Mouse (Mus musculus) heart, embryonic 10.5 days (tissue): ENCODE measurements at regions not wholly inside any gene's neighbourhood (a gene's known extent, or its start where the extent isn't known, plus 50 kb on each side); places are given as distances from the start of the nearest gene placed in this dataset.
A peak's percentile ranks its signal among the peaks of the same experiment; 100 is the strongest.

Source experiments
- DNase-seq: peaks from one replicate; pipeline ENCODE4 v3.0.0-alpha.2; 2017; ENCODE audit warnings: low spot score
- H3K27ac ChIP-seq: fragments of 300-500 bp; sonication (generic); 2 replicates; pipeline ENCODE4 v1.5.1; 2016; ENCODE audit warnings: mild to moderate bottlenecking
- H3K27me3 ChIP-seq: fragments of 300-500 bp; sonication (generic); 2 replicates; pipeline ENCODE4 v1.6.1; 2016; ENCODE audit warnings: mild to moderate bottlenecking; ENCODE audit not compliant: poor library complexity, insufficient read depth, severe bottlenecking
- H3K36me3 ChIP-seq: fragments of 300-500 bp; sonication (generic); 2 replicates; pipeline ENCODE4 v1.6.1; 2016; ENCODE audit warnings: mild to moderate bottlenecking, moderate library complexity
- H3K4me1 ChIP-seq: fragments of 300-500 bp; sonication (generic); 2 replicates; pipeline ENCODE4 v1.6.1; 2016; ENCODE audit warnings: mild to moderate bottlenecking
- H3K4me3 ChIP-seq: fragments of 300-500 bp; sonication (generic); 2 replicates; pipeline ENCODE4 v1.5.1; 2016; ENCODE audit warnings: mild to moderate bottlenecking, moderate library complexity
- H3K9me3 ChIP-seq: fragments of 300-500 bp; sonication (generic); 2 replicates; pipeline ENCODE4 v1.6.1; 2016; ENCODE audit warnings: mild to moderate bottlenecking, moderate library complexity
- WGBS: fragments of 180-500 bp; shearing (Covaris S2); methylation state at CpG from one replicate; pipeline ENCODE4 v1.1.7; 2016; 5-methylcytosine and 5-hydroxymethylcytosine counted together

GRCm38 (mm10) chr3:58183279-58183678 is 231.2 kb upstream of the Tsc22d2 start:
- no peaks in the 10 kb centered on the region for H3K27me3 ChIP-seq
- H3K36me3 ChIP-seq: no peaks in the 10 kb centered on the region
- H3K4me3 ChIP-seq: no peak overlapping the region
- peaks cover 15% of the 10 kb centered on the region; the same call in 1 of the 2 replicates for H3K4me1 ChIP-seq
- no peak for DNase-seq
- H3K27ac ChIP-seq: peak overlapping the region; percentile 52; the same call in 1 of the 2 replicates
- H3K9me3 ChIP-seq: no peaks in the 10 kb centered on the region
- WGBS: 55% methylated on average over 3 of the region's 3 CpGs

GRCm38 (mm10) chr3:58200462-58200861 is 214.1 kb upstream of the Tsc22d2 start:
- H3K27me3 ChIP-seq: no peaks in the 10 kb centered on the region
- no peaks in the 10 kb centered on the region for H3K4me1 ChIP-seq
- WGBS: 80% methylated on average over 6 of the region's 6 CpGs
- no peak overlapping the region for H3K4me3 ChIP-seq
- H3K36me3 ChIP-seq: no peaks in the 10 kb centered on the region
- no peaks in the 10 kb centered on the region for H3K9me3 ChIP-seq
- H3K27ac ChIP-seq: no peak overlapping the region
- no peak for DNase-seq

GRCm38 (mm10) chr3:58202816-58203215 is 211.7 kb upstream of the Tsc22d2 start:
- no peak overlapping the region for H3K4me3 ChIP-seq
- no peak for DNase-seq
- no peaks in the 10 kb centered on the region for H3K27me3 ChIP-seq
- H3K36me3 ChIP-seq: no peaks in the 10 kb centered on the region
- no peaks in the 10 kb centered on the region for H3K4me1 ChIP-seq
- H3K27ac ChIP-seq: no peak overlapping the region
- no peaks in the 10 kb centered on the region for H3K9me3 ChIP-seq
- WGBS: 59% methylated on average over 5 of the region's 5 CpGs

- Histone ChIP-seq H3K27ac (no peak overlapping the region), H3K9me3 (no peaks in the 10 kb centered on the region), H3K27me3 (no peaks in the 10 kb centered on the region), H3K4me3 (no peak overlapping the region), H3K4me1 (no peaks in the 10 kb centered on the region), H3K36me3 (no peaks in the 10 kb centered on the region)
- 90% methylated on average over 2 of the region's 2 CpGs for WGBS
- no peak for DNase-seq
Observed at GRCm38 (mm10) chr3:58203806-58204205, 210.7 kb upstream of the Tsc22d2 start.

- Histone ChIP-seq H3K27me3 (no peaks in the 10 kb centered on the region), H3K36me3 (no peaks in the 10 kb centered on the region), H3K4me1 (no peaks in the 10 kb centered on the region), H3K4me3 (no peak overlapping the region), H3K9me3 (no peaks in the 10 kb centered on the region), H3K27ac (no peak overlapping the region)
- 89% methylated on average over 2 of the region's 2 CpGs for WGBS
- DNase-seq: no peak
Observed at GRCm38 (mm10) chr3:58205526-58205925, 209.0 kb upstream of the Tsc22d2 start.

GRCm38 (mm10) chr3:58206776-58207398 is 207.6 kb upstream of the Tsc22d2 start:
- Histone ChIP-seq H3K4me3 (no peak overlapping the region), H3K27me3 (no peaks in the 10 kb centered on the region), H3K27ac (no peak overlapping the region), H3K4me1 (no peaks in the 10 kb centered on the region), H3K36me3 (no peaks in the 10 kb centered on the region), H3K9me3 (no peaks in the 10 kb centered on the region)
- 76% methylated on average over 5 of the region's 5 CpGs for WGBS
- DNase-seq: no peak

GRCm38 (mm10) chr3:58211016-58211415 is 203.5 kb upstream of the Tsc22d2 start:
- Histone ChIP-seq H3K27me3 (no peaks in the 10 kb centered on the region), H3K4me3 (no peak overlapping the region), H3K27ac (no peak overlapping the region), H3K4me1 (no peaks in the 10 kb centered on the region), H3K9me3 (no peaks in the 10 kb centered on the region), H3K36me3 (no peaks in the 10 kb centered on the region)
- WGBS: 60% methylated on average over 3 of the region's 3 CpGs
- DNase-seq: no peak

GRCm38 (mm10) chr3:58224696-58225095 is 189.8 kb upstream of the Tsc22d2 start:
- Histone ChIP-seq H3K9me3 (no peaks in the 10 kb centered on the region), H3K4me3 (no peak overlapping the region), H3K27ac (no peak overlapping the region), H3K36me3 (no peaks in the 10 kb centered on the region), H3K4me1 (peaks cover 3% of the 10 kb centered on the region; the same call in 1 of the 2 replicates), H3K27me3 (no peaks in the 10 kb centered on the region)
- 84% methylated on average over 2 of the region's 2 CpGs for WGBS
- no peak for DNase-seq

- no peak for DNase-seq
- 86% methylated on average over 7 of the region's 7 CpGs for WGBS
- H3K27ac ChIP-seq: no peak overlapping the region
- H3K4me1 ChIP-seq: peaks cover 3% of the 10 kb centered on the region; the same call in 1 of the 2 replicates
- no peaks in the 10 kb centered on the region for H3K27me3 ChIP-seq
- no peaks in the 10 kb centered on the region for H3K36me3 ChIP-seq
- no peaks in the 10 kb centered on the region for H3K9me3 ChIP-seq
- no peak overlapping the region for H3K4me3 ChIP-seq
Observed at GRCm38 (mm10) chr3:58226447-58227321, 187.8 kb upstream of the Tsc22d2 start.

GRCm38 (mm10) chr3:58227322-58227627 is 187.2 kb upstream of the Tsc22d2 start:
- no peak overlapping the region for H3K4me3 ChIP-seq
- no peak overlapping the region for H3K27ac ChIP-seq
- DNase-seq: no peak
- H3K4me1 ChIP-seq: peaks cover 3% of the 10 kb centered on the region; the same call in 1 of the 2 replicates
- no peaks in the 10 kb centered on the region for H3K9me3 ChIP-seq
- H3K36me3 ChIP-seq: no peaks in the 10 kb centered on the region
- 89% methylated on average over 5 of the region's 5 CpGs for WGBS
- H3K27me3 ChIP-seq: no peaks in the 10 kb centered on the region

GRCm38 (mm10) chr3:58228189-58228588 is 186.3 kb upstream of the Tsc22d2 start:
- Histone ChIP-seq H3K27ac (no peak overlapping the region), H3K4me3 (no peak overlapping the region), H3K9me3 (no peaks in the 10 kb centered on the region), H3K27me3 (no peaks in the 10 kb centered on the region), H3K4me1 (peaks cover 3% of the 10 kb centered on the region; the same call in 1 of the 2 replicates), H3K36me3 (no peaks in the 10 kb centered on the region)
- no peak for DNase-seq
- WGBS: 50% methylated on average over 3 of the region's 3 CpGs

- no peaks in the 10 kb centered on the region for H3K9me3 ChIP-seq
- no peak overlapping the region for H3K27ac ChIP-seq
- 73% methylated on average over 2 of the region's 2 CpGs for WGBS
- no peak overlapping the region for H3K4me3 ChIP-seq
- H3K4me1 ChIP-seq: peaks cover 3% of the 10 kb centered on the region; the same call in 1 of the 2 replicates
- no peak for DNase-seq
- no peaks in the 10 kb centered on the region for H3K36me3 ChIP-seq
- no peaks in the 10 kb centered on the region for H3K27me3 ChIP-seq
Observed at GRCm38 (mm10) chr3:58231746-58232145, 182.8 kb upstream of the Tsc22d2 start.

- no peak for DNase-seq
- H3K4me1 ChIP-seq: peaks cover under 1% of the 10 kb centered on the region; the same call in 1 of the 2 replicates
- H3K36me3 ChIP-seq: no peaks in the 10 kb centered on the region
- H3K9me3 ChIP-seq: no peaks in the 10 kb centered on the region
- no peak overlapping the region for H3K4me3 ChIP-seq
- H3K27ac ChIP-seq: no peak overlapping the region
- no peaks in the 10 kb centered on the region for H3K27me3 ChIP-seq
- WGBS: 73% methylated on average over 2 of the region's 2 CpGs
Observed at GRCm38 (mm10) chr3:58233296-58233695, 181.2 kb upstream of the Tsc22d2 start.
